Mouse (Mus musculus): ENCODE results near the gene Sdcbp2.
A peak's percentile ranks its signal among the peaks of the same experiment; 100 is the strongest.
"Not testable (repeated sequence)": the region's sequence is repeated elsewhere in the genome, so short reads cannot be mapped to it uniquely, and the experiment has no call there.

The Sdcbp2 gene

GRCm38 (mm10) chr2:151569452-151569851 is 3.0 kb upstream of the Sdcbp2 start:
- no peak for DNase-seq

GRCm38 (mm10) chr2:151573667-151574066 is 1.2 kb downstream of the Sdcbp2 start:
- DNase-seq: no peak

- DNase-seq: peak in 1 of 2 experiments; percentile 16
These were observed 2.2 kb downstream of the Sdcbp2 start for GRCm38 (mm10) chr2:151574607-151575006.

- peak; percentile 74 to 83 for DNase-seq
These were observed 2.8 kb downstream of the Sdcbp2 start for GRCm38 (mm10) chr2:151575119-151575698.

GRCm38 (mm10) chr2:151575699-151576389 is 3.4 kb downstream of the Sdcbp2 start:
- peak; percentile 91 to 95 for DNase-seq

GRCm38 (mm10) chr2:151579183-151579582 is 6.8 kb downstream of the Sdcbp2 start:
- no peak for DNase-seq

GRCm38 (mm10) chr2:151580945-151581344 is 8.5 kb downstream of the Sdcbp2 start:
- DNase-seq: no peak

GRCm38 (mm10) chr2:151585934-151586333 is 13.5 kb downstream of the Sdcbp2 start:
- DNase-seq: no peak

- no peak for DNase-seq
These were observed 14.4 kb downstream of the Sdcbp2 start for GRCm38 (mm10) chr2:151586807-151587206.

- DNase-seq: no peak
These were observed 14.9 kb downstream of the Sdcbp2 start for GRCm38 (mm10) chr2:151587306-151587705.

GRCm38 (mm10) chr2:151598068-151598467 is 25.6 kb downstream of the Sdcbp2 start:
- no peak for DNase-seq

GRCm38 (mm10) chr2:151602106-151602505 is 29.7 kb downstream of the Sdcbp2 start:
- no peak for DNase-seq

- DNase-seq: peak; percentile 54 to 64
These were observed 31.2 kb downstream of the Sdcbp2 start for GRCm38 (mm10) chr2:151603630-151604029.

GRCm38 (mm10) chr2:151605437-151605987 is 33.1 kb downstream of the Sdcbp2 start:
- peak; percentile 76 to 81 for DNase-seq

GRCm38 (mm10) chr2:151608435-151608834 is 36.0 kb downstream of the Sdcbp2 start:
- DNase-seq: peak; percentile 88 to 90

GRCm38 (mm10) chr2:151609974-151610373 is 37.6 kb downstream of the Sdcbp2 start:
- peak; percentile 55 to 61 for DNase-seq

- DNase-seq: not testable (repeated sequence)
These were observed 43.4 kb downstream of the Sdcbp2 start for GRCm38 (mm10) chr2:151615779-151616178.

- no peak for DNase-seq
These were observed 44.3 kb downstream of the Sdcbp2 start for GRCm38 (mm10) chr2:151616551-151617329.

- DNase-seq: no peak
These were observed 51.4 kb downstream of the Sdcbp2 start for GRCm38 (mm10) chr2:151623776-151624175.

- DNase-seq: no peak
These were observed 53.9 kb downstream of the Sdcbp2 start for GRCm38 (mm10) chr2:151626296-151626695.

GRCm38 (mm10) chr2:151628011-151628410 is 55.6 kb downstream of the Sdcbp2 start:
- DNase-seq: peak in 1 of 2 experiments; percentile 22

- DNase-seq: no peak
These were observed 56.9 kb downstream of the Sdcbp2 start for GRCm38 (mm10) chr2:151629310-151629709.

Measured in cerebellum, postnatal 10 days (tissue).